Mouse (Mus musculus): Measurements from ENCODE around the gene Syn3.

The Syn3 gene

GRCm38 (mm10) chr10:86367346-86367745 is 131.3 kb downstream of the Syn3 start:
- DNase-seq: no peak

GRCm38 (mm10) chr10:86365632-86366092 is 133.0 kb downstream of the Syn3 start:
- no peak for DNase-seq

GRCm38 (mm10) chr10:86363669-86364309 is 134.9 kb downstream of the Syn3 start:
- DNase-seq: no peak

GRCm38 (mm10) chr10:86359699-86360098 is 139.0 kb downstream of the Syn3 start:
- DNase-seq: peak; percentile 87 to 90

- DNase-seq: peak; percentile 60 to 80
These were observed 139.5 kb downstream of the Syn3 start for GRCm38 (mm10) chr10:86359208-86359607.

GRCm38 (mm10) chr10:86358307-86358975 is 140.3 kb downstream of the Syn3 start:
- DNase-seq: peak; percentile 76 to 79

- peak; percentile 61 to 71 for DNase-seq
These were observed 141.7 kb downstream of the Syn3 start for GRCm38 (mm10) chr10:86356819-86357563.

GRCm38 (mm10) chr10:86352521-86352920 is 146.2 kb downstream of the Syn3 start:
- no peak for DNase-seq

GRCm38 (mm10) chr10:86351287-86351686 is 147.4 kb downstream of the Syn3 start:
- no peak for DNase-seq

GRCm38 (mm10) chr10:86346235-86346840 is 152.4 kb downstream of the Syn3 start:
- DNase-seq: no peak

GRCm38 (mm10) chr10:86345645-86346044 is 153.1 kb downstream of the Syn3 start:
- no peak for DNase-seq

GRCm38 (mm10) chr10:86344654-86345053 is 154.0 kb downstream of the Syn3 start:
- DNase-seq: no peak

- DNase-seq: no peak
These were observed 154.8 kb downstream of the Syn3 start for GRCm38 (mm10) chr10:86343931-86344330.

- no peak for DNase-seq
These were observed 155.3 kb downstream of the Syn3 start for GRCm38 (mm10) chr10:86343362-86343761.

- no peak for DNase-seq
These were observed 156.0 kb downstream of the Syn3 start for GRCm38 (mm10) chr10:86342713-86343112.

GRCm38 (mm10) chr10:86342151-86342550 is 156.5 kb downstream of the Syn3 start:
- DNase-seq: no peak

- no peak for DNase-seq
These were observed 157.1 kb downstream of the Syn3 start for GRCm38 (mm10) chr10:86341589-86341988.

GRCm38 (mm10) chr10:86340991-86341527 is 157.6 kb downstream of the Syn3 start:
- DNase-seq: no peak

GRCm38 (mm10) chr10:86340421-86340820 is 158.3 kb downstream of the Syn3 start:
- peak; percentile 35 to 62 for DNase-seq

GRCm38 (mm10) chr10:86339649-86340379 is 158.9 kb downstream of the Syn3 start:
- peak; percentile 94 to 95 for DNase-seq

GRCm38 (mm10) chr10:86339121-86339520 is 159.6 kb downstream of the Syn3 start:
- no peak for DNase-seq

- DNase-seq: no peak
These were observed 160.5 kb downstream of the Syn3 start for GRCm38 (mm10) chr10:86338121-86338715.

Data from cerebellum, postnatal 14 days (tissue).